Mouse (Mus musculus) heart, embryonic 11.5 days (tissue): ENCODE measurements around the gene Gm4131. TPM values are rescaled to one million over a fixed set of nuclear protein-coding genes. Genes with fewer than 3 reads are reported as not detected.

ENCODE experiments used
- ATAC-seq: fragments of 200-750 bp; cut with Nextera tagmentation; replicated peaks from 2 replicates; pipeline ENCODE4 v1.8.0; 2017; ENCODE audit warnings: moderate library complexity; ENCODE audit not compliant: insufficient number of reproducible peaks, low FRiP score, low TSS enrichment
- H3K27ac ChIP-seq: fragments of 300-500 bp; sonication (generic); 2 replicates; pipeline ENCODE4 v1.5.1; 2014; ENCODE audit warnings: mild to moderate bottlenecking, low read depth, low read length
- H3K27me3 ChIP-seq: fragments of 300-500 bp; sonication (generic); 2 replicates; pipeline ENCODE4 v1.6.1; 2014; ENCODE audit warnings: mild to moderate bottlenecking, low read length, mixed read lengths; ENCODE audit not compliant: control insufficient read depth, insufficient read depth
- H3K36me3 ChIP-seq: fragments of 300-500 bp; sonication (generic); 2 replicates; pipeline ENCODE4 v1.6.1; 2014; ENCODE audit warnings: mild to moderate bottlenecking, low read length, moderate library complexity, mixed read lengths; ENCODE audit not compliant: control insufficient read depth, insufficient read depth
- H3K4me1 ChIP-seq: fragments of 300-500 bp; sonication (generic); 2 replicates; pipeline ENCODE4 v1.6.1; 2014; ENCODE audit warnings: low read length; ENCODE audit not compliant: control insufficient read depth, insufficient read depth
- H3K4me2 ChIP-seq: fragments of 300-500 bp; sonication (generic); 2 replicates; pipeline ENCODE4 v1.6.1; 2014; ENCODE audit warnings: mild to moderate bottlenecking, moderate library complexity
- H3K4me3 ChIP-seq: fragments of 300-500 bp; sonication (generic); 2 replicates; pipeline ENCODE4 v1.5.1; 2014; ENCODE audit warnings: low read depth, low read length
- H3K9ac ChIP-seq: fragments of 300-500 bp; sonication (generic); 2 replicates; pipeline ENCODE4 v1.6.1; 2014; ENCODE audit warnings: mild to moderate bottlenecking, low read depth, low read length, moderate library complexity
- H3K9me3 ChIP-seq: fragments of 300-500 bp; sonication (generic); replicated peaks from 2 replicates; pipeline ENCODE4 v1.6.1; 2016; ENCODE audit warnings: low read length; ENCODE audit not compliant: control insufficient read depth
- WGBS: fragments of 180-500 bp; shearing (Covaris S2); extraction: QIAGEN DNeasy Blood & Tissue Kit; methylation state at CpG from one replicate; pipeline ENCODE4 v1.1.7; 2014; ENCODE audit not compliant: insufficient replicate concordance; 5-methylcytosine and 5-hydroxymethylcytosine counted together
- polyA plus RNA-seq: library from polyadenylated mRNA; unstranded; fragments of >200 nt; fragmentation: Nextera tagmentation; extraction: Ambion mirVana; gene quantifications from 2 replicates; pipeline ENCODE4 v1.2.1, GENCODE M21; 2014

Gene Gm4131
- polyA plus RNA-seq, 1 experiment from 2014 or later: not detected

DNA sequence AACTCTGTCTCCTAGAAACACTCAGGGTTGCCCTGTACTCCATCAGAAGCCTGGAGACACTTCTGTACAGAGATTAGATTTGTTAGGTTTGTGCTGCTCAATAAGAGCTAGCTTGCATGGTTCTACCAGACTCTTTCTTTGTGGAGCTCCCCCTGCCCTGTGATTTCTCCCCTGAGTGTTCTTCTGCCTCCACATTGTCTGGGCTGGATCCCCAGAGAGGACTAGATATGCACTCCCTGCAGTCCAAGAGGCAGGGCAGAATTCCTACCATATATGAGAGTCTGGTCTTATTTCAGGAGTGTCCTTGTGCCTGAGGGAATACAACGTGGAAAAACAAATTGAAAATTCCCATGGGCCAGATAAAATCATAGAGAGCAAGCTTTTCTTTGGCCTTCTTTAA lies 70.2 kb downstream of the Gm4131 start:
- ATAC-seq: no peak
- Histone ChIP-seq H3K36me3 (no peaks in the 10 kb centered on the region), H3K27ac (no peak overlapping the region), H3K9ac (no peak overlapping the region), H3K4me2 (no peak overlapping the region), H3K27me3 (no peaks in the 10 kb centered on the region), H3K4me3 (no peak overlapping the region), H3K9me3 (no peaks in the 10 kb centered on the region), H3K4me1 (peaks cover 4% of the 10 kb centered on the region; the same call in 1 of the 2 replicates)
- WGBS: 33% methylated on average over 1 of the region's 1 CpGs

GRCm38 (mm10) chr14:62493456-62493855 lies 73.3 kb downstream of the Gm4131 start:
- Histone ChIP-seq H3K27me3 (no peaks in the 10 kb centered on the region), H3K27ac (no peak overlapping the region), H3K4me1 (peaks cover 4% of the 10 kb centered on the region; the same call in 1 of the 2 replicates), H3K4me3 (no peak overlapping the region), H3K4me2 (no peak overlapping the region), H3K9me3 (no peaks in the 10 kb centered on the region), H3K36me3 (no peaks in the 10 kb centered on the region), H3K9ac (no peak overlapping the region)
- WGBS: 59% methylated on average over 5 of the region's 5 CpGs
- no peak for ATAC-seq

DNA sequence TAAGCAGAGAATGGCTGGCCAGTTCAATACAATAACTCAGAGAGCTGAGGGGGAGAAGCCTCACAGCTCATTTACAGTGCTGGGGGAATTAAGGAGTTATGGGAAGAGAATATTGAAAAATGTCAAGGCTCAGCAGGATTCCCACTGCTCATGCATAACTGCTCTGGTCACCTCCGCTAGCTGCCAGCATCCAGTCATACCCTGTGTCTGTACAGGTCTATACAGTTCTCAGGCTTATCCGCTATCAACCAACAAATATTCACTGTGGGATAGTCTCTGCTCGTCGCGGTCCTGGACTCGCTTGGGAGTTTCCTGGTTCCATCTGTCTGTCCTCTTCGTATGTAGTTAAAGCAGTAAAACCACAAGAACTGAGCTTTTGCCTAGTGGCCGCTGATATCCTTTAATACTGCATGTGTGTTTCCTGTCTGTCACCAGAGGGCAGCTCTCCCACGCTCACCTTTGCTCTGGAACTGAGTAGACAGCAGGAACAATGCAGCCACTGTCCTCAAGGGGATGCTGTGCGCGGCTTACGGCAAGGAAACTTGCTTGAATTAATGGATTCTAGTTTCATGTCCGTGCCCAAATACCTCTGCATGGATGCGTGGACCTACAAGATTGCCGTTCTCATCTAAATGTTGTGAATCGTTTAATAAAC lies 74.4 kb downstream of the Gm4131 start:
- H3K27me3 ChIP-seq: no peaks in the 10 kb centered on the region
- no peak for ATAC-seq
- H3K9ac ChIP-seq: no peak overlapping the region
- peaks cover 4% of the 10 kb centered on the region; the same call in 1 of the 2 replicates for H3K4me1 ChIP-seq
- H3K27ac ChIP-seq: no peak overlapping the region
- no peaks in the 10 kb centered on the region for H3K36me3 ChIP-seq
- H3K4me2 ChIP-seq: no peak overlapping the region
- WGBS: 32% methylated on average over 16 of the region's 16 CpGs
- H3K4me3 ChIP-seq: no peak overlapping the region
- no peaks in the 10 kb centered on the region for H3K9me3 ChIP-seq

DNA sequence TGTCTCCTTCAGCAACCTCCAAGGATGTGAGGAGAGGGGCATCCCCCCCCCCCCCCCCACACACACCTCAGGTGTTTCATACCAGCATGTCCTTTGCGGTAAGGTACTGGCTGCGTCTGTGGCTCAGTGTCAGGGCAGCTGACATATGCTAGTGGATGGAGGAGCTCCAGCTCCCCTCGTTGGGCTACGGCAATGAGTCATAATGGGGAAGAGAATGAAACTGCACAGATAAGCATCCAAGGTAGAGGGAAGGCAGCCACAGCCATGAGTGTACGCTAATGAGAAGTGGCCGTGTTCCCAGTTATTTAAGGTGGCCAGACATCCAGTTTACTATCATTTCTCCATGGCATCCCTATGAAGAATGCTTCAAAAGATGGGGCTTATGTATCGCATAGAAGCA lies 78.5 kb downstream of the Gm4131 start:
- WGBS: 82% methylated on average over 7 of the region's 7 CpGs

GRCm38 (mm10) chr14:62481381-62481780 lies 85.3 kb downstream of the Gm4131 start:
- Histone ChIP-seq H3K9me3 (no peaks in the 10 kb centered on the region), H3K4me1 (no peaks in the 10 kb centered on the region), H3K4me2 (no peak overlapping the region), H3K9ac (no peak overlapping the region), H3K27me3 (0 out of 2 replicates have a peak, but pooled peaks cover 8% of the 10 kb centered on the region), H3K36me3 (no peaks in the 10 kb centered on the region), H3K27ac (no peak overlapping the region), H3K4me3 (no peak overlapping the region)
- WGBS: 36% methylated on average over 8 of the region's 8 CpGs
- no peak for ATAC-seq

More for the DNA sequence above, 78.5 kb downstream of the Gm4131 start:
- H3K4me2 ChIP-seq: no peak overlapping the region
- H3K36me3 ChIP-seq: no peaks in the 10 kb centered on the region
- H3K4me1 ChIP-seq: no peaks in the 10 kb centered on the region
- H3K9me3 ChIP-seq: no peaks in the 10 kb centered on the region
- ATAC-seq: no peak
- no peaks in the 10 kb centered on the region for H3K27me3 ChIP-seq
- no peak overlapping the region for H3K9ac ChIP-seq
- no peak overlapping the region for H3K27ac ChIP-seq
- no peak overlapping the region for H3K4me3 ChIP-seq

DNA sequence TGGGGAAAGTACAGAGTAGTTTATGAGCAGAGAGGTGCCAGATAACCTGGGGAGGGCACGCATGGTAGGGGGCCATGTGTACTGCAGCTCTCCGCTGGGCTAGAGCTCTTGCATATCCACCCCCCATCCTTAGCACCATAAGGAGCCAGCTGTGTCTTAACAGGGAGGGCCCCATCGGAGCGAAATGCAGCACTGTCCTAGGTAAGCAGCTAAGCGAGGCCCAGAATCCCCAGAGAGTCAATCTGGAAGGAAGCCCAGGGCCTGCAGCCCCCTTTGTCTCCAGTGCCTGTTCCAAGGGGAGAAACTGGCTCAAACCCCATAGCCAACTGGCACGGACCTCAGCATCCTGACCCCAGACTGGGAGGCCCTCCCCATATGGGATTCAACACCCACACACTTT lies 87.3 kb downstream of the Gm4131 start:
- Histone ChIP-seq H3K4me1 (no peaks in the 10 kb centered on the region), H3K27me3 (0 out of 2 replicates have a peak, but pooled peaks cover 8% of the 10 kb centered on the region), H3K9me3 (no peaks in the 10 kb centered on the region), H3K36me3 (no peaks in the 10 kb centered on the region), H3K9ac (no peak overlapping the region), H3K4me2 (no peak overlapping the region), H3K4me3 (no peak overlapping the region), H3K27ac (no peak overlapping the region)
- ATAC-seq: no peak
- 40% methylated on average over 6 of the region's 6 CpGs for WGBS

- no peak overlapping the region for H3K4me3 ChIP-seq
- no peak overlapping the region for H3K4me2 ChIP-seq
These were observed 92.2 kb downstream of the Gm4131 start for GRCm38 (mm10) chr14:62474481-62474880.

DNA sequence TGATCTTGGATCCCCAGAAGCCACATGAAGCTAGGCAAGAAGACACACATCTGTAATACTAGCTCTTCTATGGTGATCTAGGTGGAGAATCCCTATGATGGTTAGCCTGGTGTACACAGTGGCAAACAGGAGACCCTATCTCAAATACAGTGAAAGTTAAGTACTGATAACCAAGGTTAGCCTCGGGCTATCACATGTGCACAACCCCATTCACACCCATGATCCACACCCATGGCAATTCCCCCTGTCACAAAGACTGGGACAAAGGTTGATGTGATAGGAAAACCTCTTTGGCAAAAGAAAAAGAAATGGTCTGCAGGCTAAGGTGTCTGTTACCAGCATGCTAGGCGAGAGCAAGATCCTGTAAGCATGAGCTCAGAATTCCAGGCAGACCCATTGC lies 94.7 kb downstream of the Gm4131 start:
- Histone ChIP-seq H3K27me3 (no peaks in the 10 kb centered on the region), H3K36me3 (no peaks in the 10 kb centered on the region), H3K27ac (no peak overlapping the region), H3K9ac (no peak overlapping the region), H3K4me2 (no peak overlapping the region), H3K4me1 (no peaks in the 10 kb centered on the region), H3K9me3 (no peaks in the 10 kb centered on the region), H3K4me3 (no peak overlapping the region)
- 59% methylated on average over 2 of the region's 2 CpGs for WGBS
- no peak for ATAC-seq

More at GRCm38 (mm10) chr14:62474481-62474880, 92.2 kb downstream of the Gm4131 start:
- WGBS: 65% methylated on average over 1 of the region's 1 CpGs
- no peaks in the 10 kb centered on the region for H3K27me3 ChIP-seq
- no peaks in the 10 kb centered on the region for H3K4me1 ChIP-seq
- no peak for ATAC-seq
- H3K36me3 ChIP-seq: no peaks in the 10 kb centered on the region
- H3K9ac ChIP-seq: no peak overlapping the region
- H3K27ac ChIP-seq: no peak overlapping the region
- H3K9me3 ChIP-seq: no peaks in the 10 kb centered on the region

DNA sequence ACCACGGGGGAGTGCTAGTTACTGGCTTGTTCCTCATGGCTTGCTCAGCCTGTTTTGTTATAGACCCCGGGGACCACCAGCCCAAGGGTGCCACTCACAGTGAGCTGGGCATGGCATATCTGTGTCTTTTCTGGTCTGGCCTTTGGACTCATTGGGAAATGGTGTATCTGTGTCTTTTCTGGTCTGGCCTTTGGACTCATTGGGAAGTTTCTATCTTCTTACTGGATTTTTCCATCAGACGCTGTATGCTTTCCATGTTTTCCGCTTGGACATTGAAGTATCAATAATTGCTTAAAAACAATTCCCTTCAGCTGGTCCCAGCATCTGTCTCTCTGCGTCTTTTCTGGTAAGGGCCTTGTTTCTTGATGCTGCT lies 98.0 kb downstream of the Gm4131 start:
- Histone ChIP-seq H3K27me3 (peaks cover 4% of the 10 kb centered on the region; the same call in 1 of the 2 replicates), H3K36me3 (no peaks in the 10 kb centered on the region), H3K4me2 (no peak overlapping the region), H3K27ac (no peak overlapping the region), H3K9me3 (no peaks in the 10 kb centered on the region), H3K4me3 (no peak overlapping the region), H3K9ac (no peak overlapping the region), H3K4me1 (no peaks in the 10 kb centered on the region)
- WGBS: 78% methylated on average over 5 of the region's 5 CpGs
- ATAC-seq: no peak
